Mouse (Mus musculus): Measurements from ENCODE around the gene Izumo4. TPM values are rescaled to one million over a fixed set of nuclear protein-coding genes. Genes with fewer than 3 reads are reported as not detected.

Gene Izumo4
- polyA plus RNA-seq, 1 experiment, result 1.9 TPM

DNA sequence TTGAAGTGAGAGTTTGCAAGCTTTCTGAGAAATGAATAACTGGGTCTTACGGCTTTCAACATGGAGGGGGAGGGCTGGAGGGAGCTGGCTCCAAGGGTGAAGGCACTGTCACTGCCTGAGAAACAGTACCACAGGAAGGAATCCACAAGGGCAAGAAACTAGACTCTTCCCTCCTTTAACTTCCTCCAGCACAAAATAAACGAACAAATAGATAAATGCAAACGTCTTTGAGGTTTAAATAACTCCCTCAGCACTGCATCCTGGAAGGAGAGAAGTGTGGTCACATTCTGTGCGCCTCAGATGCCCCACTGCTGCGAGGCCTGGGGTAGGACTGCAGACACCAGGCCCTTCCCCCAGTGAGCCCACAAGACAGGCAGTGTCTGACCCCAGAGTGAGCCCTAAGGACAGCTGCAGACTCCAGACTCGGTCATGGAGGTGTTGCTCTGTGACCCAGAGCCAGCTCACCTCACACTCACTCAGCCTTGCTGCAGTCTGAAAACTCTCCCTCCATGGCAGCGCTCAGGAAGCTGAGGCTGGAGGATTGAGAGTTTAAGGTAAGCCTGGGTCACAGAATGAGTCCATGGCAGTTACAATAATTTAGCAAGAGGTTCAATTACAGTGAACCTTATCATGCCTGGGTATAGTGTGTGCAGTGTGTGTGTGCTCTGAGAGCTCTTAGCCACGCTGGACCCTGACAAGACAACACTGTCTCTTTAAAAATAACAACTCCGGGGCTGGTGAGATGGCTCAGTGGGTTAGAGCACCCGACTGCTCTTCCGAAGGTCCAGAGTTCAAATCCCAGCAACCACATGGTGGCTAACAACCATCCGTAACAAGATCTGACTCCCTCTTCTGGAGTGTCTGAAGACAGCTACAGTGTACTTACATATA lies 5.2 kb upstream of the Izumo4 start:
- H3K27me3 ChIP-seq (ENCODE audit: control insufficient read depth, insufficient read depth, insufficient read length), result no peaks in the 10 kb centered on the region
- H3K36me3 ChIP-seq (ENCODE audit: control insufficient read depth, insufficient read depth), result peaks cover 4% of the 10 kb centered on the region
- H3ac ChIP-seq (ENCODE audit: control insufficient read depth, insufficient read length), result no peak overlapping the region
- peak in 2 of 3 experiments; percentile 75 to 93 for TF ChIP-seq MYOG (IDR thresholded peaks at IDR 0.05; ENCODE audit: control insufficient read depth in 1 of 3, insufficient read depth in 1 of 3, insufficient read length in 2 of 3, low read depth in 2 of 3)
- TF ChIP-seq USF1 (IDR thresholded peaks at IDR 0.05; ENCODE audit: low read depth), result no peak
- TF ChIP-seq SRF (IDR thresholded peaks at IDR 0.05; ENCODE audit: control insufficient read depth, insufficient read length, low read depth), result no peak
- no peak for TF ChIP-seq E2F4 (IDR thresholded peaks at IDR 0.05; ENCODE audit: insufficient read depth)
- TF ChIP-seq MYOD1 (IDR thresholded peaks at IDR 0.05; ENCODE audit: control insufficient read depth in 1 of 3, insufficient read length in 2 of 3, low read depth in 2 of 3), result peak; percentile 54 to 98 (median 98)
- TF ChIP-seq MAX (IDR thresholded peaks at IDR 0.05; ENCODE audit: low read depth), result no peak
- peak; percentile 21 for TF ChIP-seq TCF12 (IDR thresholded peaks at IDR 0.05; ENCODE audit: insufficient read depth, poor library complexity, severe bottlenecking)
- no peak for TF ChIP-seq CEBPB (IDR thresholded peaks at IDR 0.05; ENCODE audit: insufficient read depth, poor library complexity, severe bottlenecking)
- no peak for TF ChIP-seq POLR2AphosphoS2 (IDR thresholded peaks at IDR 0.05; ENCODE audit: insufficient read length, low read depth)
- H3K4me2 ChIP-seq (ENCODE audit: low read depth), result peak overlapping the region; percentile 35
- H3K4me3 ChIP-seq, result no peak overlapping the region
- H3K79me2 ChIP-seq (ENCODE audit: control insufficient read depth, insufficient read depth), result peaks cover 26% of the 10 kb centered on the region

DNA sequence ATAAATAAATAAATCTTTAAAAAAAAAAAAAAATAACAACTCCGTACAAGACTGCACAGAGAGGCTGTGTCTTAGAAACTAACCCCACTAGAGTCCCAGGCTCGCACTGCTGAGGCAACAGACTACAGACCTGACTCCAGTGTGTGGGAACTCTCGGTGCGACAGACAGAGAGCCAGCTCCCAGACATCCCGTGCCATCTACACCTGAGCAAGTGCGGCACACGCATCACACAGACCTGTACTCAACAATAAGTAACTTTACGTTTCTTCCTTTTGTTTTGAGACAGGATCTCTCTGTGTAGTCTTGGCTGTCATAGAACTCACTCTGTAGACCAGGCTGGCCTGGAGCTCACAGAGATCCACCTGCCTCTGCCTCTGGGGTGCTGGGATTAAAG lies 4.6 kb upstream of the Izumo4 start:
- H3K79me2 ChIP-seq (ENCODE audit: control insufficient read depth, insufficient read depth), result peaks cover 26% of the 10 kb centered on the region
- H3K4me3 ChIP-seq, result no peak overlapping the region
- peaks cover 4% of the 10 kb centered on the region for H3K36me3 ChIP-seq (ENCODE audit: control insufficient read depth, insufficient read depth)
- no peak overlapping the region for H3ac ChIP-seq (ENCODE audit: control insufficient read depth, insufficient read length)
- no peak for TF ChIP-seq TCF12 (IDR thresholded peaks at IDR 0.05; ENCODE audit: insufficient read depth, poor library complexity, severe bottlenecking)
- TF ChIP-seq POLR2A (IDR thresholded peaks at IDR 0.05; ENCODE audit: insufficient read length, low read depth), result no peak
- no peak for TF ChIP-seq MYOG (IDR thresholded peaks at IDR 0.05; ENCODE audit: control insufficient read depth in 1 of 3, insufficient read depth in 1 of 3, insufficient read length in 2 of 3, low read depth in 2 of 3)
- TF ChIP-seq MAX (IDR thresholded peaks at IDR 0.05; ENCODE audit: low read depth), result no peak
- H3K27me3 ChIP-seq (ENCODE audit: control insufficient read depth, insufficient read depth, insufficient read length), result no peaks in the 10 kb centered on the region
- H3K4me2 ChIP-seq (ENCODE audit: low read depth), result no peak overlapping the region

DNA sequence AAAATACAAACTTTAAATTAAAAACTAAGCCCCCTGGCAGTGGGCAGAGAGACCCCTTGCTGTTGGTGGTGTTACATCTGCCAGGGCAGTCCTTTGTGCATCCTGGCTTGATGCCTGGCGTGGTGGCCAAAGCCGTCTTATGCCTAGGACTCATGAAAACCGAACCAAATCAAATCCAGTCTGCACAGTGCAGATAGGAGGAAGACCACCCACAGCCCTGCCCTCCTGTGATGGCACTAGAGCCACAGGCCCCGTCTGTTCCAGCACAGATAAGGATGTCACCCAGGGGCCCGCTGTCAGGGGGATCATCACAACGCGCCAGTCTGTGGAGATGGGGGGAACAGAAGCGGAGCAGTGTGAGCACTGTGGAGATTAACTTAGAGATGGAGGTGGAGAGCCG lies 4.2 kb upstream of the Izumo4 start:
- H3K36me3 ChIP-seq (ENCODE audit: control insufficient read depth, insufficient read depth), result peaks cover 4% of the 10 kb centered on the region

GRCm38 (mm10) chr10:80698605-80699004 lies 3.4 kb upstream of the Izumo4 start:
- Histone ChIP-seq H3ac (ENCODE audit: control insufficient read depth, insufficient read length) (no peak overlapping the region), H3K79me2 (ENCODE audit: control insufficient read depth, insufficient read depth) (peaks cover 26% of the 10 kb centered on the region), H3K36me3 (ENCODE audit: control insufficient read depth, insufficient read depth) (peaks cover 4% of the 10 kb centered on the region), H3K27me3 (ENCODE audit: control insufficient read depth, insufficient read depth, insufficient read length) (no peaks in the 10 kb centered on the region), H3K4me3 (no peak overlapping the region), H3K4me2 (ENCODE audit: low read depth) (no peak overlapping the region)
- TF ChIP-seq POLR2AphosphoS2 (IDR thresholded peaks at IDR 0.05; ENCODE audit: insufficient read length, low read depth) (no peak), CEBPB (IDR thresholded peaks at IDR 0.05; ENCODE audit: insufficient read depth, poor library complexity, severe bottlenecking) (no peak), TCF12 (IDR thresholded peaks at IDR 0.05; ENCODE audit: insufficient read depth, poor library complexity, severe bottlenecking) (no peak), MAX (IDR thresholded peaks at IDR 0.05; ENCODE audit: low read depth) (no peak), POLR2A (IDR thresholded peaks at IDR 0.05; ENCODE audit: insufficient read length, low read depth) (no peak), MYOD1 (IDR thresholded peaks at IDR 0.05; ENCODE audit: control insufficient read depth in 1 of 3, insufficient read length in 2 of 3, low read depth in 2 of 3) (no peak), E2F4 (IDR thresholded peaks at IDR 0.05; ENCODE audit: insufficient read depth) (no peak), REST (IDR thresholded peaks at IDR 0.05; ENCODE audit: insufficient read depth, insufficient read length) (no peak), USF1 (IDR thresholded peaks at IDR 0.05; ENCODE audit: low read depth) (no peak), MYOG (IDR thresholded peaks at IDR 0.05; ENCODE audit: control insufficient read depth in 1 of 3, insufficient read depth in 1 of 3, insufficient read length in 2 of 3, low read depth in 2 of 3) (no peak), TCF3 (IDR thresholded peaks at IDR 0.05; ENCODE audit: insufficient read length, low read depth) (no peak), SRF (IDR thresholded peaks at IDR 0.05; ENCODE audit: control insufficient read depth, insufficient read length, low read depth) (no peak)

More for the DNA sequence above, 4.2 kb upstream of the Izumo4 start:
- no peak overlapping the region for H3K4me2 ChIP-seq (ENCODE audit: low read depth)
- H3K4me3 ChIP-seq, result no peak overlapping the region
- peaks cover 26% of the 10 kb centered on the region for H3K79me2 ChIP-seq (ENCODE audit: control insufficient read depth, insufficient read depth)
- no peak overlapping the region for H3ac ChIP-seq (ENCODE audit: control insufficient read depth, insufficient read length)
- TF ChIP-seq E2F4 (IDR thresholded peaks at IDR 0.05; ENCODE audit: insufficient read depth) (no peak), MYOD1 (IDR thresholded peaks at IDR 0.05; ENCODE audit: control insufficient read depth in 1 of 3, insufficient read length in 2 of 3, low read depth in 2 of 3) (no peak), POLR2AphosphoS2 (IDR thresholded peaks at IDR 0.05; ENCODE audit: insufficient read length, low read depth) (no peak), REST (IDR thresholded peaks at IDR 0.05; ENCODE audit: insufficient read depth, insufficient read length) (no peak), CEBPB (IDR thresholded peaks at IDR 0.05; ENCODE audit: insufficient read depth, poor library complexity, severe bottlenecking) (no peak), SRF (IDR thresholded peaks at IDR 0.05; ENCODE audit: control insufficient read depth, insufficient read length, low read depth) (no peak), USF1 (IDR thresholded peaks at IDR 0.05; ENCODE audit: low read depth) (no peak), TCF12 (IDR thresholded peaks at IDR 0.05; ENCODE audit: insufficient read depth, poor library complexity, severe bottlenecking) (no peak), MAX (IDR thresholded peaks at IDR 0.05; ENCODE audit: low read depth) (no peak), MYOG (IDR thresholded peaks at IDR 0.05; ENCODE audit: control insufficient read depth in 1 of 3, insufficient read depth in 1 of 3, insufficient read length in 2 of 3, low read depth in 2 of 3) (no peak), POLR2A (IDR thresholded peaks at IDR 0.05; ENCODE audit: insufficient read length, low read depth) (no peak), TCF3 (IDR thresholded peaks at IDR 0.05; ENCODE audit: insufficient read length, low read depth) (no peak)
- H3K27me3 ChIP-seq (ENCODE audit: control insufficient read depth, insufficient read depth, insufficient read length), result no peaks in the 10 kb centered on the region

Measured in myocyte (in vitro differentiated cells).